Mouse (Mus musculus): ENCODE measurements around the gene Gm9008.
"Not testable (repeated sequence)": the region's sequence is repeated elsewhere in the genome, so short reads cannot be mapped to it uniquely, and the experiment has no call there.

GRCm38 (mm10) chr6:76496335-76496734, 1.2 kb downstream of the Gm9008 start:
- not testable (repeated sequence) for TF ChIP-seq CTCF, EP300 (IDR thresholded peaks at IDR 0.05; ENCODE audit: low read depth)

Measured in heart, postnatal 0 days (tissue).